Mouse (Mus musculus) heart, adult 2 months (tissue): ENCODE data around the gene Aebp1. TPM values are rescaled to one million over a fixed set of nuclear protein-coding genes. Genes with fewer than 3 reads are reported as not detected.

Source experiments
- DNase-seq, 2 experiments: peaks; one replicate each; pipeline ENCODE4 v3.0.0; 2021
- H3K27ac ChIP-seq: fragments of 200-600 bp; 2 replicates; pipeline ENCODE4 v1.8.1; 2022
- H3K27me3 ChIP-seq: fragments of 200-500 bp; 2 replicates; pipeline ENCODE4 v1.6.1; 2012; ENCODE audit warnings: mild to moderate bottlenecking, low read length, inconsistent platforms, mixed read lengths; ENCODE audit not compliant: control insufficient read depth, insufficient read depth
- H3K36me3 ChIP-seq: fragments of 200-500 bp; 2 replicates; pipeline ENCODE4 v1.6.1; 2012; ENCODE audit warnings: low read length, inconsistent platforms; ENCODE audit not compliant: control insufficient read depth, insufficient read depth
- H3K4me1 ChIP-seq: fragments of 200-500 bp; 2 replicates; pipeline ENCODE4 v1.6.1; 2011; ENCODE audit warnings: low read length; ENCODE audit not compliant: control insufficient read depth, insufficient read depth
- H3K4me3 ChIP-seq: fragments of 200-600 bp; 2 replicates; pipeline ENCODE4 v1.8.1; 2022
- H3K79me2 ChIP-seq: fragments of 200-500 bp; replicated peaks from 2 replicates; pipeline ENCODE4 v1.6.1; 2012; ENCODE audit warnings: mild to moderate bottlenecking, inconsistent platforms, low read length, moderate library complexity, mixed read lengths; ENCODE audit not compliant: control insufficient read depth, insufficient read depth
- H3K9ac ChIP-seq: fragments of 200-500 bp; 2 replicates; pipeline ENCODE4 v1.6.1; 2012; ENCODE audit warnings: low read depth, mild to moderate bottlenecking, control low read depth, inconsistent platforms, low read length, mixed read lengths
- CTCF ChIP-seq: fragments of 200-600 bp; IDR thresholded peaks from 2 replicates; pipeline ENCODE4 v1.8.1; 2022; ENCODE audit warnings: antibody characterized with exemption, mild to moderate bottlenecking, moderate library complexity
- EP300 ChIP-seq: fragments of 200-500 bp; IDR thresholded peaks from 2 replicates; pipeline ENCODE4 v1.6.1; 2011; ENCODE audit warnings: low read depth, low read length, control low read depth; ENCODE audit not compliant: insufficient read depth
- POLR2A ChIP-seq: fragments of 200-500 bp; IDR thresholded peaks from 2 replicates; pipeline ENCODE4 v1.6.1; 2011; ENCODE audit warnings: mild to moderate bottlenecking, low read depth, low read length, control low read depth; ENCODE audit not compliant: insufficient read depth
- WGBS: fragments of 180-500 bp; shearing (Covaris S2); methylation state at CpG from one replicate; pipeline ENCODE4 v1.1.7; 2018; 5-methylcytosine and 5-hydroxymethylcytosine counted together
- intact Hi-C: fragments of 180-260 bp; cut with DNase I; formaldehyde crosslinking; loops from one replicate; pipeline ENCODE4 v1.15.1; 2025
- polyA plus RNA-seq: library from polyadenylated mRNA; depleted of rRNA; stranded (reverse); fragments of >200 nt; gene quantifications from 2 replicates; pipeline ENCODE4 v1.2.3, GENCODE M21; 2012
- total RNA-seq, 2 experiments: library from RNA; stranded (reverse); gene quantifications; 2 replicates each; pipeline ENCODE4 v1.2.3; 2021

Aebp1 gene
- total and polyA plus RNA-seq, 3 experiments, result 18.6 to 33.3 (median 19.9) TPM

DNA sequence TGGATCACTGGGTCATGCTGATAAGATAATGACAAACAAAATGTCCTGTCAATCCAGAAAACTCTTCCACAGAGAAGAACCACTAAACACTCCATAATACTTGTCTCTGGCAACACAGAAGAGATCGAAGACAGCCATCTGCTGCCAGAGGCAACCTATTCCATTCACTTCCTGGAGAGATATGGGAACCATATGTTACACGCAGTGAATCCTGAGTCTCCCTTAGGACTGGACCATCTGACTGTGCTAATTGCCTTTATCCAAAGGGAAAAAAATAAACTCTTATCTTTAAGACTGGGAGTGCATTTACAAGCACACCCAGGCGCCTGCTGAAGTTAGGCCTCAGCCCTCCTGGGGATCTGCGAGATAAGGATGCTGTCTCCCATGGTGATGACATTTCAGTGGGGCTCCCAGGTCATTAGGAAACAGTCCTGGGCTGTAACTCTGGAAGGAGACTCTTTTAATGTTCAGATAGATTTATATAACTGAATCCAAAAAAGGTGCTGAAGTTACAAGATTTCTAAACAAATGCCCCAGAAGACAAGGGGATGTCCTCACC lies 31.1 kb downstream of the Aebp1 start:
- no peaks in the 10 kb centered on the region for H3K4me1 ChIP-seq
- 48% methylated on average over 4 of the region's 4 CpGs for WGBS
- H3K27ac ChIP-seq, result peak overlapping the region; percentile 23; the same call in 1 of the 2 replicates
- H3K27me3 ChIP-seq, result 0 out of 2 replicates have a peak, but pooled peaks cover 2% of the 10 kb centered on the region
- TF ChIP-seq EP300, result no peak
- TF ChIP-seq POLR2A, result no peak
- no peak for TF ChIP-seq CTCF
- H3K9ac ChIP-seq, result no peak overlapping the region
- no peak overlapping the region for H3K4me3 ChIP-seq
- intact Hi-C loops, result no loop called here
- no peaks in the 10 kb centered on the region for H3K79me2 ChIP-seq
- no peak for DNase-seq
- no peaks in the 10 kb centered on the region for H3K36me3 ChIP-seq

DNA sequence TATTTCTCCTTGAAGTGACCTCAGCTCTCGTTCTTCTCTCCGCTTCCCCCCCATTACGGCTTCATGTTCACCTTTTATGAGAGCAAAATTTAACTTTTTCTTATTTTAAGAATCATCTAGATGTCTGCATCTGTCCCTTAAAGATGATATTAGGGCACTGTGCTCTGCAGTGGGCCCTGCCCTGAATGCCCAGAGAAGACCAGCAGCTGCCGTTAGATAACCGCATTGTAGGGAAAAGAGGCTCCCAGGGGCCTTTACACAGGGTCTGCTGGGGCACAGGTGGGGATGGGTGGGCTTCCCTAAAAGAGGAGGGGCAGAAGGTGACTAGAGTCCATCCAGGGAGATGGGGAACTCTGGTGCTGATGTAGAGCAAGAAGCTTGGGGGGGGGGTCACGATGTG lies 32.1 kb downstream of the Aebp1 start:
- Histone ChIP-seq H3K27me3 (0 out of 2 replicates have a peak, but pooled peaks cover 2% of the 10 kb centered on the region), H3K4me3 (no peak overlapping the region), H3K27ac (no peak overlapping the region), H3K79me2 (no peaks in the 10 kb centered on the region), H3K36me3 (no peaks in the 10 kb centered on the region), H3K9ac (no peak overlapping the region), H3K4me1 (no peaks in the 10 kb centered on the region)
- WGBS, result 85% methylated on average over 6 of the region's 6 CpGs
- intact Hi-C loops, result no loop called here
- DNase-seq, result no peak
- TF ChIP-seq EP300, result no peak
- no peak for TF ChIP-seq CTCF
- no peak for TF ChIP-seq POLR2A

DNA sequence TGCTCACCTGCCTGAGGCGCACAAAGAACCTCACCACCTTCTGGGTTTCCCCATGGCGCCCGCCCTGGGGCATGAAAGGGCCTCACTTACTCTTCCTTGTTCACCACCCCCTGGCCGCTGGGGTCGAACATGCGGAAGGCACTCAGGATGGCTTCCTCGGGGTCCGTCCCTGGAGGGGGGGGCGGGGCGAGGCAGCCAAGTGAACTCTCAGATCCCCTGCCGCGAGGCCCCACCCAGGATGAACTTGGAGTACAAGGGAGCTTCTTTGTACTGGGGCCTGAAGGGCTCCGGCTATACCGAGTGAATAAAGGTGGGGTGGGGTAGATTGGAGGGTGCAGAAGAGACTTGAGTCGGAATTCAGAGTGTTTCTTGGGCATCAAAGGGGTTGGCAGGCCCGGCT lies 35.5 kb downstream of the Aebp1 start:
- no peaks in the 10 kb centered on the region for H3K36me3 ChIP-seq
- WGBS, result 33% methylated on average over 16 of the region's 16 CpGs
- H3K27me3 ChIP-seq, result 0 out of 2 replicates have a peak, but pooled peaks cover 2% of the 10 kb centered on the region
- no peaks in the 10 kb centered on the region for H3K79me2 ChIP-seq
- DNase-seq, result no peak
- no peaks in the 10 kb centered on the region for H3K4me1 ChIP-seq
- H3K4me3 ChIP-seq, result no peak overlapping the region
- TF ChIP-seq EP300 (no peak), POLR2A (no peak), CTCF (no peak)
- intact Hi-C loops, result no loop called here
- H3K27ac ChIP-seq, result no peak overlapping the region; the same call in 1 of the 2 replicates
- no peak overlapping the region for H3K9ac ChIP-seq

DNA sequence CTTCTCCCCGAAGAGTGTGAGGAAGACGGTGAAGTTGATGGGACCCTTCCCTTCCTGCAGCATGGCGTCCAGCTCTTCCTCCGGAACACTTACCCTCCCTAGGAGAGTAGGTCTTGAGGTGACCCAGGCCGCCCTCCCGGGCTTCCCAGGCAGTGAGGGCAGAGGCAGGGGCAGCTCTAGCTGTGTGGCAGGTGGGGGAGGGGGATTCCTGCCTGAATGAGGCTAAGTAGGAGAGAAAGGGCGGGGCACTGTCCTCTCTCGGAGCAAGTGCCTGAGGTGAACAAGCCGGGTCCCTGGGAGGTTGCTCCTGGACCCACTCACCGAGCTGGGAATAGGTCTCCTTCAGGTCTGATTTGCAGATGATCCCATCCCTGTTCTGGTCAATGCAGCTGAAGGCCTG lies 36.1 kb downstream of the Aebp1 start:
- H3K79me2 ChIP-seq, result no peaks in the 10 kb centered on the region
- TF ChIP-seq POLR2A (0 out of 2 replicates have a peak, but pooled peaks have one; percentile 10), CTCF (no peak)
- H3K4me3 ChIP-seq, result no peak overlapping the region
- H3K36me3 ChIP-seq, result no peaks in the 10 kb centered on the region
- 31% methylated on average over 10 of the region's 10 CpGs for WGBS
- H3K4me1 ChIP-seq, result no peaks in the 10 kb centered on the region
- H3K27ac ChIP-seq, result peak overlapping the region; percentile 9; the same call in 1 of the 2 replicates
- intact Hi-C loops, result no loop called here
- H3K9ac ChIP-seq, result no peak overlapping the region
- 0 out of 2 replicates have a peak, but pooled peaks cover 2% of the 10 kb centered on the region for H3K27me3 ChIP-seq
- DNase-seq, result no peak

DNA sequence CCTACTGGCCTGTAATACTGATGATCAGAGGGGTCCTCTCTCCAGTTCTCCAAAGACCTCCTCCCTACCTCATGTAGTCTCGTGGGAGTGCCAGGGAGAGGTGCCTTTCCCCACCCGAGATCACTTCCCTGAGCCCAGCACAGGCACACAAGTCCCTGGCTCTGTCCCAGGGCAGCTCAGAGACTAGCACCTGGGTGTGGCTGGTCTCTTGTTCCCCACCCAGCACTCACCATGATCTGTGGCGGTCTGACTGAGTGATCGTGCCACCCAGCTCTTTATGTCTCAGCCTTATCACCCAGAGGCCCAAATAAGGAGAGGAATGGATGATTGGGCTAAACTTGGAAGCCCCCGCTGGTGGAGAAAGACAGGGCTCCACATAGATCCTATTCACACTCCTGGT lies 36.8 kb downstream of the Aebp1 start, which contains the start of gene Myl7:
Gene Myl7, minus strand, starts transcription at position 252 of the 400 bp plus-strand sequence.
- Histone ChIP-seq H3K79me2 (no peaks in the 10 kb centered on the region), H3K27ac (peak within 1 kb of the TSS; percentile 15; the same call in 1 of the 2 replicates), H3K9ac (peak within 1 kb of the TSS; percentile 17; the same call in 1 of the 2 replicates), H3K4me3 (no peak within 1 kb of the TSS), H3K27me3 (0 out of 2 replicates have a peak, but pooled peaks cover 2% of the 10 kb centered on the region), H3K4me1 (no peaks in the 10 kb centered on the region), H3K36me3 (no peaks in the 10 kb centered on the region)
- DNase-seq, result no peak
- 67% methylated on average over 5 of the region's 5 CpGs for WGBS
- intact Hi-C loops, result no loop called here
- no peak for TF ChIP-seq CTCF
- no peak; the same call in 1 of the 2 replicates for TF ChIP-seq POLR2A
- 0 out of 2 replicates have a peak, but pooled peaks have one; percentile 8 for TF ChIP-seq EP300

DNA sequence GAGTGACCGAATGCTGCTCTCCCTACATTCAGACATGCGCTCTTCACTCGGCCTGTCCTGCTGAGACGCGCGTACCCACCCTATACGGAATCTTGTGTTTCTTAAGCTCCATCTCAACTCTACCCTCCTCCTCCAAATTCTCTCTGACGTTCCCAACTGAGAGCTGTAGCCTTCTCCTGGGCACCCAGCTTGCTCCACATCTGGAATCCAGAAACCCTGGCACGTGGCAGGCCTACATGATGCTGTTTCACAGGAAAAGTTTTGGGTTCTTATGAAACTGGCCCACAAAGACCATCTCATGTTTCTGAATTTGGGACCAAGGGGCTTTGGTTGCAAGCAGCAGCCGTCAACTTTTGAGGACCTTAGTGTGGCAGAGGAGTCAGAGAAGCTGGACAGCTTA lies 37.5 kb downstream of the Aebp1 start:
- no peak overlapping the region for H3K27ac ChIP-seq
- H3K4me1 ChIP-seq, result no peaks in the 10 kb centered on the region
- H3K36me3 ChIP-seq, result no peaks in the 10 kb centered on the region
- 0 out of 2 replicates have a peak, but pooled peaks cover 2% of the 10 kb centered on the region for H3K27me3 ChIP-seq
- intact Hi-C loops, result no loop called here
- WGBS, result 96% methylated on average over 10 of the region's 10 CpGs
- H3K79me2 ChIP-seq, result no peaks in the 10 kb centered on the region
- no peak overlapping the region for H3K9ac ChIP-seq
- TF ChIP-seq CTCF (no peak), EP300 (no peak), POLR2A (no peak)
- no peak for DNase-seq
- H3K4me3 ChIP-seq, result no peak overlapping the region
